In the genomic region with DNA sequence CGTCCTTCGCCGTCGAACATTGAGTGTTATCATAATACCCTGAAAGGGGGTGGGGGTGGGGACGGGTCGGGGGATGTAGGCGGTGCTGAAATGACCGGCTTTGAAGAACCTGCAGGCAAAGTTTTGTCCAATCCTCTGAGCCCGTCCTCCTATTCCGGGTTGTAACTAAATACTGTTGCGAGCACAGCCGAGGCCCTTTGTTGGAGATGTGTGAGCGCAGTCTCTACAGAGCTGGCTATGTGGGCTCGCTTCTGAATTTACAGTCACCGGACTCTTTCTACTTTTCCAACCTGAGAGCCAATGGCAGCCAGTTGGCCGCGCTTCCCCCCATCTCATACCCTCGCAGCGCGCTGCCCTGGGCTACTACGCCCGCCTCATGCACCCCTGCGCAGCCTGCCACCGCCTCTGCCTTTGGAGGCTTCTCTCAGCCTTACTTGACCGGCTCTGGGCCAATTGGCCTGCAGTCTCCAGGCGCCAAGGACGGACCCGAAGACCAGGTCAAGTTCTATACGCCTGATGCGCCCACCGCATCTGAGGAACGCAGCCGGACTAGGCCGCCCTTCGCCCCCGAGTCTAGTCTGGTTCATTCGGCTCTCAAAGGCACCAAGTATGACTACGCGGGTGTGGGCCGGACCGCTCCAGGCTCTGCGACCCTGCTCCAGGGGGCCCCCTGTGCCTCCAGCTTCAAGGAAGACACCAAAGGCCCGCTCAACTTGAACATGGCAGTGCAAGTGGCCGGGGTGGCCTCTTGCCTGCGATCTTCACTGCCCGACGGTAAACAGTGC, we compare ENCODE assay signal across 22 mouse cellular contexts. TPM values are rescaled to one million over a fixed set of nuclear protein-coding genes. Genes with fewer than 3 reads are reported as not detected.
A peak's percentile ranks its signal among the peaks of the same experiment; 100 is the strongest.
DNase-seq lines count a peak whose midpoint lies in the region; TF ChIP-seq lines count a peak whose summit lies in the region.
"Had no signal": no experiment of that assay in that cellular context is flagged by ENCODE, and none has a peak within 500 bp of the region (broad histone marks: within the 10 kb centered on the region; RNA-seq: fewer than 3 reads in every experiment).

TSS of gene Hoxd12 (plus strand) at position 133 of the 785 bp plus-strand sequence.

- H3K4me1 ChIP-seq in heart, embryonic 10.5 days: peaks cover 27% of the 10 kb centered on the region
- H3K4me1 ChIP-seq in kidney, adult 2 months (ENCODE audit: control insufficient read depth, insufficient read depth, low read length): no peaks in the 10 kb centered on the region
- H3K4me1 ChIP-seq in E14TG2a.4 (replicated peaks; ENCODE audit: low read depth, low read length): peaks cover 46% of the 10 kb centered on the region
- peaks cover 90% of the 10 kb centered on the region for H3K4me1 ChIP-seq in limb, embryonic 10.5 days

- 2% methylated on average over 47 of the region's 47 CpGs for WGBS in heart, embryonic 10.5 days
- 26% methylated on average over 47 of the region's 47 CpGs for WGBS in kidney, adult 2 months
- 1% methylated on average over 47 of the region's 47 CpGs for WGBS in limb, embryonic 10.5 days

- intact Hi-C loops in heart, postnatal 36 days (cut with DNase I): loop anchor here (5.0 kb wide), 2 partner anchors 608 to 1093 kb away; partner anchors contain the start of gene Chrna1

- TF ChIP-seq CTCF in kidney, adult 2 months (conservative IDR thresholded peaks at IDR 0.05; ENCODE audit: insufficient read depth, insufficient read length, low read depth, low read length): no peak
- TF ChIP-seq CTCF in E14TG2a.4 (conservative IDR thresholded peaks at IDR 0.05; ENCODE audit: low read length): no peak

- DNase-seq in heart, embryonic 10.5 days (ENCODE audit: low spot score): peak; percentile 74
- no peak for DNase-seq in heart, postnatal 36 days
- DNase-seq in kidney, postnatal 10 days: peak; percentile 31
- DNase-seq in kidney, adult 2 months: no peak
- peak; percentile 77 for DNase-seq in limb, embryonic 10.5 days (ENCODE audit: low spot score)
- DNase-seq in right cerebral cortex, postnatal 36 days (ENCODE audit: low spot score in 2 of 2): no peak
- no peak for DNase-seq in layer of hippocampus, adult 8-10 months (ENCODE audit: low spot score in 2 of 2)
- DNase-seq: adrenal gland, adult 2 months; cerebellum, adult 18-20 months; liver; lung, embryonic 14.5 days; right cerebral cortex, postnatal 25 days had no signal

- H3K4me3 ChIP-seq in heart, embryonic 10.5 days: peak within 1 kb of the TSS; percentile 16; the same call in 1 of the 2 replicates
- no peak within 1 kb of the TSS for H3K4me3 ChIP-seq in kidney, adult 2 months (ENCODE audit: insufficient read depth, low read depth, low read length)
- H3K4me3 ChIP-seq in E14TG2a.4 (replicated peaks; ENCODE audit: low read length): peak within 1 kb of the TSS; percentile 54
- peak within 1 kb of the TSS; percentile 80 for H3K4me3 ChIP-seq in limb, embryonic 10.5 days
- H3K4me3 ChIP-seq: forebrain, embryonic 10.5 days; hindbrain, embryonic 13.5 days had no signal

- no peak within 1 kb of the TSS for H3K27ac ChIP-seq in heart, embryonic 10.5 days
- no peak within 1 kb of the TSS for H3K27ac ChIP-seq in kidney, adult 2 months (ENCODE audit: insufficient read depth, low read depth, low read length)
- H3K27ac ChIP-seq in limb, embryonic 10.5 days: peak within 1 kb of the TSS; percentile 90
- H3K27ac ChIP-seq: forebrain, embryonic 10.5 days; hindbrain, embryonic 13.5 days; macrophage had no signal

- no peaks in the 10 kb centered on the region for H3K9me3 ChIP-seq in heart, embryonic 10.5 days
- H3K9me3 ChIP-seq in E14TG2a.4 (ENCODE audit: low read length): peaks cover 17% of the 10 kb centered on the region
- no peaks in the 10 kb centered on the region for H3K9me3 ChIP-seq in limb, embryonic 10.5 days (replicated peaks)
- H3K9me3 ChIP-seq: forebrain, embryonic 10.5 days; hindbrain, embryonic 13.5 days had no signal

- TF ChIP-seq POLR2A in kidney, adult 2 months (IDR thresholded peaks at IDR 0.05; ENCODE audit: low read depth, low read length): no peak

- no peaks in the 10 kb centered on the region for H3K36me3 ChIP-seq in heart, embryonic 10.5 days
- no peaks in the 10 kb centered on the region for H3K36me3 ChIP-seq in kidney, adult 2 months (ENCODE audit: control insufficient read depth, insufficient read depth, low read length)
- H3K36me3 ChIP-seq in E14TG2a.4 (ENCODE audit: insufficient read depth, low read length): no peaks in the 10 kb centered on the region
- no peaks in the 10 kb centered on the region for H3K36me3 ChIP-seq in limb, embryonic 10.5 days
- H3K36me3 ChIP-seq: forebrain, embryonic 10.5 days; hindbrain, embryonic 13.5 days had no signal

- H3K27me3 ChIP-seq in heart, embryonic 10.5 days (ENCODE audit: insufficient read depth, poor library complexity, severe bottlenecking): peaks cover 100% of the 10 kb centered on the region
- H3K27me3 ChIP-seq in kidney, adult 2 months (replicated peaks; ENCODE audit: control insufficient read depth, insufficient read depth, low read length): peaks cover 2% of the 10 kb centered on the region
- H3K27me3 ChIP-seq in E14TG2a.4 (ENCODE audit: insufficient read depth, low read length): peaks cover 98% of the 10 kb centered on the region
- H3K27me3 ChIP-seq in limb, embryonic 10.5 days (ENCODE audit: low read depth, poor library complexity, severe bottlenecking): peaks cover 100% of the 10 kb centered on the region

RNA-seq across cellular contexts. Expression of gene Hoxd12, which starts in this region (rescaled TPM):
- 1.1 TPM in 1 of 2 replicates, not detected in the other for polyA plus RNA-seq in heart, embryonic 10.5 days (2016; fragmentation: Nextera tagmentation; extraction: Ambion mirVana)
- not detected for total RNA-seq in heart, postnatal 36 days (2021)
- not detected in 2 replicates for polyA plus RNA-seq in kidney, adult 2 months (2012; rRNA removed)
- 26.0 and 44.8 TPM in 2 replicates for polyA plus RNA-seq in limb, embryonic 10.5 days (2016; fragmentation: Nextera tagmentation; extraction: Ambion mirVana)
- total RNA-seq in layer of hippocampus, adult 8-10 months (2022): not detected
- total RNA-seq: adrenal gland, adult 2 months; gastrocnemius, postnatal 4 days; monocyte, adult 5-6 weeks had no signal
- polyA plus RNA-seq: adrenal gland, adult 2 months; cortical plate, adult 2 months; embryonic facial prominence, embryonic 14.5 days; forebrain, embryonic 10.5 days; heart, embryonic 14.5 days; hindbrain, embryonic 13.5 days; large intestine, adult 2 months; lung, embryonic 14.5 days; macrophage had no signal

Comparison
In these comparisons a context has a peak if more than half of its experiments do, and no peak if none do; other contexts are left out.
1. RNA of gene Hoxd12 (polyA plus RNA-seq): 26.0 to 44.8 TPM in limb, embryonic 10.5 days; 1.1 TPM in heart, embryonic 10.5 days and not detected in kidney, adult 2 months; every median in the first group is over 10 times any median in the second.
2. DNase-seq: peak in heart, embryonic 10.5 days (single experiment), kidney, postnatal 10 days (single experiment) and limb, embryonic 10.5 days (single experiment); none in heart, postnatal 36 days (0 of 2), kidney, adult 2 months (single experiment), right cerebral cortex, postnatal 36 days (0 of 2) and layer of hippocampus, adult 8-10 months (0 of 2).